Mouse (Mus musculus) right cerebral cortex, postnatal 36 days (tissue): ENCODE results near the gene Ublcp1.
A peak's percentile ranks its signal among the peaks of the same experiment; 100 is the strongest.
"Not testable (repeated sequence)": the region's sequence is repeated elsewhere in the genome, so short reads cannot be mapped to it uniquely, and the experiment has no call there.

ENCODE experiments used
- DNase-seq, 2 experiments: peaks; one replicate each; pipeline ENCODE4 v3.0.0; 2022; ENCODE audit warnings: low spot score in 2 of 2, mixed read lengths in 1 of 2

The Ublcp1 gene

GRCm38 (mm10) chr11:44494643-44495323 is 24.5 kb upstream of the Ublcp1 start:
- no peak for DNase-seq

- no peak for DNase-seq
These were observed 18.8 kb upstream of the Ublcp1 start for GRCm38 (mm10) chr11:44489117-44489516.

DNA sequence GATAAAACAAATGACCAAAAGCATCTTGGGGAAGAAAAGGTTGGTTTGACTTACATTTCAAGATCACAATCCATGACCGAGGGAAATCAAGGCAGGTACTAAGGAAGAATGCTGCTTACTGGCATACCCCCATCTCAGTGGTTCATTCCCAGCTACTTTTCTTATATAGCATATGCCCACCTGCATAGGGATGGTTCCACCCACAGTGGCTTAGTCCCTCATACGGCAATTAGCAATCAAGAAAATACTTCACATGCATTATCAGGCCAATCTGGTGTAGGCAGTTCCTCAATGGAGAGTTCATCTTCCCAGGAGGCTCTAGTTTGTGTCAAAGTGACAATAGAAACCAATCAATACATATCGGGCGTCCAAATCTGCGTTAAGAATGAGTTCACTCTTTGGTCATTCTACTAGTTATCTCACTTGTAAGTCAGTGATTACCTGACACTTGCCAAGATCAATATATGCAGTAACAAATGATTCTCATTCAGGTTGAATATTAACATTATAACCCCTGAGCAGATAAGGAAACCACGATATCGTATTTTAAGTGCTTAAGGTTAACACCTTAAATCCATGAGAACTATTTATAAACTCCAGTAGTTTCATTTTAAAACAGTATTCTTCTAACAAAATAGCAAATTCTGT is 14.9 kb upstream of the Ublcp1 start:
- no peak for DNase-seq

DNA sequence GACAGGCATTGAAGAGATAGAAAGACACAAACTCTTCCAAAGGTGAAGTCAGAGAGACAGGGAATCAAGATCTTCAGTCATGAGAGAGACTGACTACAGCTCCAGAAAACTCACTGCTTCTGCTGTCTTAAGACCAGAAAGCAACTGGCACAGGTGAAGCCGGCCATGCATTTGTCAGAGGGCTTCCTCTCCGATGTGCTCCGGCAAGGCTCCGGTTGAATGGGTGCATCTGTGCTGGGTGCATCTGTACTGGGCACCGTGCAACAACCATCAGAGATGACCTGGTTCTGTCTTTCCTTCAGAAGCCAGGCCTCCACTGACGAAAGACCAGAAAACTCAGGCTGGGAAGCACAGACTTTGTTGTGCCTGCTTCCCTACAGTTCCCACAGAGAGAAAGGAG is 9.9 kb upstream of the Ublcp1 start:
- DNase-seq, result no peak

- DNase-seq, result no peak
These were observed 8.1 kb upstream of the Ublcp1 start for GRCm38 (mm10) chr11:44478382-44478781.

DNA sequence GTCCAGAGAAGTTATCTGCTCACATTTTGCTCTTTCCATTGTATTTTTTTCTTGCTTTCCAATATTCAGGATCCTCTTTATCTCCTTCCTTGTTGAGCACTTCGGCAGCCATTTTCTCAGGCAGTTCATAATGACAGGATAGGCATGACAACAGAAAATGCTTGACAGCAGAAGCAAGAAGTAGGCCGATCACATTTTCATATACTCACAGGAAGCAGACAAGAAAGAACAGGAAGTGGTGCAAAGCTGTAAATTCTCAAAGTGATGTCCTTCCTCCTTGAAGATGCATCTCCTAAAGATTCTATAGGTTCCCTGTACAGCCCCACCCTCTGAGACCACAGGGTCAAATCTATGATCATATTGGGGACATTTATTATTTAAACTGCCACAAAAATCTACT is 6.1 kb upstream of the Ublcp1 start:
- DNase-seq, result no peak

DNA sequence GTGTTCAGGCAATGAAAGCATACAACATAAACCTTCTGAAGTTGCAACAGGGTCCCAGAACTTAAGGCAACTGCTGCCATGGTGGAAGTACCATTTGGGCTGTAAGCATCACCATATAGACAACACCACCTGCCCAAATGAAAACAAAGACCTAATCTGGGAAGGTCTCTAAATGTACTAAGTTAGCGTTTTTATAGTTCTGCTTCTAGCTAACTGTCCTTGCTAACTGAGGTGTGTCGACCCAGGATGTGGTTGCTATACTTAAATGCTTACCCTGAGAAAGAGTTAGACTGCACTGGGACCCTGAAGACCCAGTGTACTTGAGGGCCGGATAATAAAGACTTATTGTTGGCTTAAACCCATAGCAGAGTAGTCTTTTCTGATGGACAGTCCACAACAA is 5.2 kb upstream of the Ublcp1 start:
- no peak for DNase-seq

- DNase-seq, result no peak
These were observed 1.2 kb upstream of the Ublcp1 start for GRCm38 (mm10) chr11:44471337-44471995.

DNA sequence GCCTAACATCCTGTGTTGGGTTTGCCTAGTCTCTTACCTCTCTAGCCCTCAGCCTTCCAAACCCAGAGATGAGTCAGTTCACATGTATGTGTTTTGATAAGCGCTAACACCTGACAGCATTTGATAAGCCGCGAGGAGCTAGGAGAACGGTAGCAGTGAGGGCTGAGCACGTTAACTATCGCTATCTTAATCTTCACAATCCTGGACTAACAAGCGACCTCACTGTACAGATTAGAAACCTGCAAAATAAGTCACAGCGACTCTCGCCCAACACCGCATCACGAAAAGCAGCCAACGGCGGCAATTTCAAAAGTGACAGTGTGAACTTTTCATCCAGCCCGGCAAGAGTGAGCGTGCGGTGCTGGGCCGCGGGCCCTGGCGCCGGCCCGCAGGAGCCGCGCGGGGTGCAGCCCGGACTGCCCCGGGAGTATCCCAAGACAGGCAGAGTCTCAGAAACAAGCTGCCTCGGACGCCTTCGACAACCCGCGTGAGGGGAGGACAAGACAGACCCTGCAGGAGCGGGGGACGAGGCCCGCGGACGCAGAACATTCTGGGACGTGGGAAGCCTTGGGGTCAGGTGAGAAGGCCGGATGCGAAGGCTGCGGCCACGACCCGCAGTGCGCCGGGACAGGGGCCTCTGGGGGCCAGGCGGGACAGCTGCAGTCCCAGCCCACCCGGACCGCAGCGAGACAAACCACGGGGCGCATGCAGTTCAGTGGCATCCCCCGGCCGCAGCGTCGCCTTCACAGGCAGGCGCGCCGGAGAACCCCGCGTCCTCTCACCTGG is 459 bp downstream of the Ublcp1 start:
- DNase-seq, result peak in 1 of 2 experiments; percentile 4

DNA sequence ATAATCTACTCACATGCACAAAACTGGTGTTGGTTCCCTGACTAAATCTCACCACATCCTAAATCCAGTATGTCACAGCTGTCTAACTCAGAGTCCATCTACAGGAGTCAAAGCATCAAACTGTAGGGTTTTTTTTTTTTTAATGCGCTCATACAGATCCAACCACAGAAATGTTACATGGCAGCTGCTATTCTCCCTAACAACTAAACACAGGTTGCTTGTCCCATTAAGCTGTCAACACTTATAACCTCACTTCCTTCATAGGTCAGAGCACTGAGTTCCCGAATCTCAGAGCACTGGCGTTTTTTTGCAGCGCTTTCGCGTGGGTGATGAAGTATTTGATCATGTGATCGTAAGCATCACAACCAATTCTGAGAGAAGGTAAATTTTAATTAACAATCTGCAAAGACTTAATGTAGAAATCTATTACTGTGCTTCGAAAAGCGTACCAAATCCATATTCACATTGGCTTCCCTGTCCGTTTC is 1.9 kb downstream of the Ublcp1 start:
- DNase-seq, result no peak

DNA sequence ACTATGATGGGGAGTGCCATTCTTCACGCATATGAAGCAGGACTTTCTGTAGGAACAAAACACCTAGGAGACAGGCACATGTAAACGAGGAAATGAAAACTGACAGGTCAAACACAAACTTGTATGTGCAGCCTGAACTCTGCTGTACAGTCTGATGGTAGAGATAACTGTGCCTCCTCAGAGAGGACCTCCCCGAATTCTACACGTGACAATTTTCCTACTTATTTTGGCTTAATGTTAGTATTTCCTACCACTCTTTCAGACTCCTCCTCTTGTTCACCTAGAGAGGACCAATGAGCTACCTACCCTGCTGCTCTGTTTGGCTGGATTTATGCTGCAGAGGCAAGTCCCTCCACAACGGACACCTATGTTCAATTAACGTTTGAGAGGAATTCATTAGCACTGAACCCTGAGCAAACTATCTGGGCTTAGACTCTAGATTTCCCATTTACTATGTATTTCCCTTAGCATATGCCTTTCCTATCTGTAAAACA is 3.3 kb downstream of the Ublcp1 start:
- no peak for DNase-seq

- no peak for DNase-seq
These were observed 8.8 kb downstream of the Ublcp1 start for GRCm38 (mm10) chr11:44461493-44461892.

DNA sequence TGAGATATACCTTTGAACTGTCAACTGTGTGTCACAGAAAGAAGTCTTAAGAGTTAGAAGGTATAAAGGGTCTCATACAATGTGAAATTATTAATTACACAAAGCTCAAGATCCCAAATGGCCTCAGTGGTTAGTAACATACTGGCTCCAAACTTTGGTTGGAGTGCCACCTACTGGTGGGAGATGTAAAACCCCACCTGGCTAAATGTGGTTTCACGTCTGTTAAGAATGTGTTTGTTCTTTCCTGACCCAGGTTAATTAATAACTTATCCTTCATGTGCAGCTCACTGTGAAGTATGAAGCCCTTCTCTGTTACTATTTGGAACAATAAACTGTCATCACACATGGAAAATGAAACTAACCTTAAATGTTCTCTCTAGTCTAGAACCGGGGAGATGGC is 16.9 kb downstream of the Ublcp1 start:
- DNase-seq, result peak in 1 of 2 experiments; percentile 4

- not testable (repeated sequence) for DNase-seq
These were observed 18.3 kb downstream of the Ublcp1 start for GRCm38 (mm10) chr11:44452016-44452415.

GRCm38 (mm10) chr11:44451046-44451445 is 19.3 kb downstream of the Ublcp1 start:
- no peak for DNase-seq

GRCm38 (mm10) chr11:44437786-44438185 is 32.5 kb downstream of the Ublcp1 start:
- DNase-seq, result no peak

DNA sequence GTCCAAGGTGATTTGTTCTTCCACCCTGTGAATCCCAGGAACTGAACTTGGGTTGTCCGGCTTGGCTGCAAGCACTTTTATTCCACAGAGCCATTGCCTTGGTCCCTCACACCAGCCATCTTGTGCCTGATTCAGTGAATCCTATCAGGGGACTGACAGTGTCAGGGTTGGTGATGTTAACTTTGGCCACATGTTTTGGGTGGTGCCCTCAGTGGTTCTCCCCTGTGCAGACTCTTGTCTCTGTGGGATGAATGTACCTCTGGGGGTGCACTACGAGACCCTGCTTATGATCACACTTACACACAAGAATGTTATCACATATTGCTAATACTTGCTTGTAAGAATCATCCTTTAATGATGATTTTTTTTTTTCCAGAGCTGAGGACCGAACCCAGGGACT is 40.3 kb downstream of the Ublcp1 start:
- no peak for DNase-seq

GRCm38 (mm10) chr11:44427951-44428350 is 42.3 kb downstream of the Ublcp1 start:
- no peak for DNase-seq

DNA sequence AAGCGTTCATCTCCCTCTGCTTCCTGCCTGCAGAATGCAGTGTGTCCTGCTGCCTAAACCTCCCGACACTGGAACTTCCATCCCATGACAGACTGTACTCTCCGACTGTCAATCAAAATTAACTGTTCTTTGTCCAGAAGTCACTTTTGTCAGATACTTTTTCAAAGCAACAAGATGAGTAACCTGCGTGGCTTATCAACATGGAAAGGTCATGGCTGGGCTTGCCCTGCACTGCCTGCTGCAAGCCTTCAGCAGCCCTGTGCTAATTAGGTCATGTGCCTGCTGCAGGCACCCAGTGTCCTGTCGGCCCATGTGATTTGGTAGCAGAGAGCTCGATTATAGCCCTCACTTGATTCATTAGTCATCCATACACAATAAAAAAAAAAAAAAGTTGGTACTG is 44.7 kb downstream of the Ublcp1 start:
- no peak for DNase-seq

DNA sequence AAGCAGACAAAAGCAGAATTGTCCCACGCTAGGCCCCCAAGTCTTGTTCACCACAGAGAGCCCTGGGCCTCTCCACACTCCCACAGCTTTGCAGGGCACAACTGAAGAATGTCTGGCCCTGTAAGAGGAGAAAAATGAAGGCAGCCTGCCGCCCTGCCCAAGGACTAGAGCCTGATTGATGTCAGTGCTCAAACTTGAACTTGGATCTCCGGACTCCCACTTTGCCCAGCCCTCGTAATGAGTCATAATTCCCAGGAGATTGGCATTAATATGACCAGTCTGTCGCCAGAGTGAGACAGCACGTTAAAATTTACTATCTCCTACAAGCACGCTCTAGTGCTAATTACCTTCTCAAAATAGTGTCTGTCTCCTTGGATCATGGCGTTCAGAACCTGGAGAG is 45.3 kb downstream of the Ublcp1 start:
- DNase-seq, result no peak

DNA sequence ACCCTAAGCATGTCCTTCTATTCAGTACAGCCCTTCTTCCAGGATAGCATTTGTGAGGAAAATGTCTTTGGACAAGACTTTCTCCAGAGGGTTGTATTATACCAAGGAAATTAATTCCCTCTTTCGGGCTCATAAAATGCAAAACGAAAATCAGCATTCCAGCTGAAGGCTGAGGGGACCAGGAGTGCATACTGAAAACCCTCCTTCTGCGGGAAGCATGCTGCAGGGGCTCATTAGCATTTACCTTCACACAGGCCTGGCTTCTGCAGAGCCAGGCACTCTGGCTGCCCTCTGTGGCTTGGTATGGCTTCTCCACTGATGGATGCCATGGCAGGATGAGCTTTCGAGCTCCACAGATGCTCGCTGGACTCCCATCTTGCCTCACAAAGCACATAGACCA is 46.3 kb downstream of the Ublcp1 start:
- DNase-seq, result no peak

DNA sequence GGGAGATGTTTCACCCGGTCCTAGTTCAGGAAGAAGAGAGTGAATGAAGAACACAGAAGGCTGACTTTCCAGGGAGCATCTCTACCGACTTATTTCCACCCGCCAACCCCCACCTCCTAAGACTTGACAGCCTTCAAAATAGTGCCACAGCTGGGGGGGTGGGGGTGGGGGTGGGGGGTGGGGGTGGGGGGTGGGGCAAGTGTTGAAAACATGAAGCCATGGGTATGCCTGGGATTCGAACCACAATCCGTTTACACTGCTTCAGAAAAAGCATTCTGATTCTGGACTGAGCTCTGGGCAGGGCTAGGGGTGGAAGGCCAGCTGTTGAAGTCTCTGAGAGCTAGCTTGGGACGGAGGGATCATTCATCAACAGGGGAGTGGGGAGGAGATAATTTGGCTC is 47.0 kb downstream of the Ublcp1 start:
- DNase-seq, result no peak
